Mouse (Mus musculus) mesoderm, embryonic 11.5 days (tissue): ENCODE results near the gene Ano6.

Experiments used
- DNase-seq: peaks from one replicate; pipeline ENCODE4 v3.0.0-alpha.2; 2012; ENCODE audit warnings: low read depth, low spot score

The Ano6 gene

GRCm38 (mm10) chr15:95827465-95827971 is 36.9 kb downstream of the Ano6 start:
- peak; percentile 75 for DNase-seq

GRCm38 (mm10) chr15:95828018-95828646 is 37.5 kb downstream of the Ano6 start:
- peak; percentile 23 for DNase-seq

DNA sequence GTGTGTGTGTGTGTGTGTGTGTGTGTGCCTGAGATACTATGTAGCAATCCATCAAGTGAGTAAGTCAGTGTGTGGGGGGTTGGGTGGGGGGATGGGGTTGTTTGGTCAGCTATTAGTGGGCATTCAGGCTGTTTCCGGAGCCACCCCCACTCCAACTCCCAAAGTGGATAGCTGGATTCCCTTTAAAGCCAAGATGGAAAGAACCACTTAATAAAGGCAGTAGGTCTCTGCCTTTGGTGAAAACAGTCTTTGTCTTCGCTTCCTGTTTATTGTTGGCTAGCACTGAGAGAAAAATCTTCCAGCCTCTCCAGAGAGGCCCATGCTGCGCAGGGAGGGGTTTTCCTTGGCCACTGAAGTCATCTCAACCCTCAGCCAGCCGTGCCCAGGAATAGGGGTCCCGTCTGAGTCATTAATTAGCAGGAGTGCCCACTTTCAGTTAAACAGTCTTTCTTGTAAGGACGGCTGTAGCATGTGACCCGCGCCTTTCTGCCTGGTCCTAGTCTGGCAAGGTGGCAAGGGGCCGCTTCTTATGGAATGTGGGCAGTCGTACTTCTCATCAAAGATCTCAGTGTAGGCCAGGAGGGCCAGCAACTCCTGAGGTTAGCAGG is 38.1 kb downstream of the Ano6 start:
- peak; percentile 47 for DNase-seq

DNA sequence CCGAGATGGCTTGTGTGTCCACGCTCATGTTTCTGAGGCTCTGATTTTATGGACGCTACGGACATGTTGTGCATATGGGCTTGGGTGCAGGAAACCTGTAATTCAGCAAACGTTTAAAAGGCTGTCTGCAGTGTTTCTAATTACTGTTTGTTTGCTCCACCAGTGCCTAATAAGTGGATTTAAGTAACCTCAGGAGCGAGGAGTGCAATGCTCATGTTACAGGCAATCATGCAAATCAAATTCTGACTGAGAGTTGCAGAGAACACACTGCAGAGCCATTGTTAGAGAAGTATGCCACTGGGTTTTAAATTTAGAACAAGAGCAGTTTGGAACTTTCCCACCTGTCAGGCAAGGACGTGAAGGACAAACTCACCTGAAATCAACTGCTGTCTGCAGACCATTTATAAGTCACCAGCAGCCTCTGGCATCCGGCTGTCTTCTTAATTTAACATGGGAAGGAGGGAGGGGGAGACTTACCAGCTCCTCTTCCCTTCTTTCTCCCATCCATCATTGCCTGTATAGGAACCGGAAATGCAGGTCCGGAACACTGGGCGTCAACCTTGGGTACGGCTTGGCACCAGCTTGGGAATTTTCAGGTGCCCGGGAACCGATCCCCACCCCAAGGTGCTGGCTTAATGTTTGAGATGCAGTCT is 39.0 kb downstream of the Ano6 start:
- no peak for DNase-seq

DNA sequence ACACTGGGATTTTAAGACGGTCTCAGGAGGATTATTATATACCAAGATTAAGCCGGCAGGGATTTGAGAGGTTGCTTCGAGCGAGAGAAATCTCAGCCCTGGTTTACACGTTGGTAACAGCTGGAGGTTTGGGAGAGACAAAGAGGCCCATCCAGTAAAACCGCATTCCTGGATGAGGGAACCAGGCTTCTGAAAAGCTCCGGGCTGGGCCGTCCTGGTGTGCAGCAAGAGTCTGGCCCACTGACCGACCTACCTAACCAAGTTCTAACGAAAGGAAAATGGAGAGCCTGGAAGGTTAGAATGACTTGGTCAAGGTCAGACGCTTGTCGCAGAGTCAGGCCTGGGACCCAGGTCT is 39.5 kb downstream of the Ano6 start:
- DNase-seq: peak; percentile 25

DNA sequence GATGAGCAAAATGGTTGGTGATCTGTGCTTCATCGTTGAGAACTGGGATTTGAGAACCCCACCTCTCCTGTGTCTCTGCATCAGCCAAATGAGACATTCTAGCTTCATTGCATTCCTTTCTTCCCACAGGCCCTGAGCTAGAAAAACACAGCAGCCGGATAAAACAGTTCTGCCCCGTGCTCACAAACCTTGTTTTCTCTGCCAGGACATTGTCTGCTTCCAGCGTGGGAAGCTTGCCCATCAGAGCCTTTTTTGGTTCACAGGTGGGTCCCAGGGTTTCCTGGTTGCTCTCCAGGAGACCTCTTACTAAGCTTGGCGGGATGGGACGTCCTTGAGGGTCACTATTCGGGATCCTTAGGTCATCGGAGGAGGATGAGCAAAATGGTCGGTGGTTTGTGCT is 42.6 kb downstream of the Ano6 start:
- DNase-seq: no peak

- no peak for DNase-seq
These were observed 45.4 kb downstream of the Ano6 start for GRCm38 (mm10) chr15:95836077-95836476.

DNA sequence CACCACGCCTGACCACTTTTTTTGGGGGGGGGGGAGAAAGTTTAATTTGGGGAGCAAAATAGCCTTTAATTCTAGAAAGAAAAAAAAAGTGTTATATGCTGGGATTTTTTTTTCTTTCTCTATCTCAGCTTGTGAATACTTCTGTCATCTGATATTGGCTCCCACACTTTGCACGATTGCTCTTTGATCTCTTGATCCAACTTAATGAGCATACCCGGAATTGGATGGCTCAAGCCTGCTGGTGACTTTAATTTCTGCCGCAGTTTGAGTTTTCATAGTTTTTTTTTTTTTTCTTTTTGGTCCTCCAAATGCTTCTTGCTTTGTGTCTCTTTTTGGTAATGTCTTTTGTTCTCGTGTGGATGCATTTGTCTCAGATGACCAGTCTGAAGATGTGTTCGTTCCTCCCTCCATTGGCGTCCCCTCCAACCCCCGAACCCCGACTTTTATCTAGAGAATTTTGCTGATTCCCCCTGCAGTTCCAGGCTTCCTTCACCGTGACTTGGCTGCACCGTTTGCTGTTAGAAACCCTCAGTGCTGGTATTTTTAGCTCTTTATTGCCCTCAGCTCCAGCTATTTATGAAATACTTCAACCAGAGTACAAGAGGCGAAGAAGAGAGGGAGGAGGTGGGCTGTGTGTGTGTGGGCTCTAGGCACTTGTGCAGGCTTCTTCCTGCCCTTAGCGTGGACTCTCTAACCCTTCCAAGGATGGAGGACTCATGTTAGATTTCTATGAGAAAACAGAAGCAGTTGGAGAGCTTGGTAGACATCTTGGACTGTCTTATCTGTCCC is 46.2 kb downstream of the Ano6 start:
- DNase-seq: no peak

- no peak for DNase-seq
These were observed 46.9 kb downstream of the Ano6 start for GRCm38 (mm10) chr15:95837570-95837969.

DNA sequence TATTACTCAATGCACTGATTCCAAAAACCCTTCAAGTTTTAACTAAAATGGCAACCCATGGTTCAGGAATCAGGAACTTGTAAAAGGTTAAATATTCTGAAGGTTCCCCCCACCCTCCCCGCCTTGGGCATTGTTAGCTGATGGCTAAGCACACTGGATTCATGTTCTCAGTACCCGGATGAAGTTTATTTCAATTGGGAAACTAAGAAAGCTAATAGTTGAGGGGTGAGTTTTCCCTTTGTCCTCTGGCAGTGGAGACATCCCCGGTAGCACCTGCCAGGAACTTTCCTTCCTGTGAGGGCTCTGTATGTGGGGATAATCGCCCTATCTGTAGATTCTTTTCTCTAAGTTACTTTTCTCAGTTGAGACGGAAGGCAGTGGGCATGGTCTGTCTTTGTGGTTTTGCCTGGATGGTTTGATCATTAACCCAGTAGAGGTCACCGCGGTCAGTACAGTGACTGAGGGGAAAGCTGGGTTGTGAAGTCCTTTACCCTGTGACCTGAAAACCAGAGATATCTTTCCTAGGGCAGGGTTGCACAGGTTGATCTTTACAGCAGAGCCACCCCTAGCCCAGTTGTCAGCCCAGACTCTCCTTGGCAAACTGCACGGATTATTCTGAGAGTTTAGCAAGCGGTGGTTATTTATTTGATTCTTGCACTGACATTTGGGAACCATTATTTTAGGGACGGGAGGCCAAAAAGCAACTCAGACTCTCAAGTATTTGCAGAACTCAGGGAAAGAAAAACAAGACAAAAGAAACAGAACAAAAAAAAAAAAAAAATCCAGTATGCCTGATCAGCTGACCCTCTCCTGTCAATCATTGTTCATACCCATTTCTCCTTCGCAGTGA is 47.8 kb downstream of the Ano6 start:
- DNase-seq: no peak

- DNase-seq: no peak
These were observed 49.1 kb downstream of the Ano6 start for GRCm38 (mm10) chr15:95839789-95840188.

- DNase-seq: no peak
These were observed 52.7 kb downstream of the Ano6 start for GRCm38 (mm10) chr15:95843183-95843949.

GRCm38 (mm10) chr15:95844412-95844811 is 53.8 kb downstream of the Ano6 start:
- no peak for DNase-seq

GRCm38 (mm10) chr15:95846102-95846501 is 55.5 kb downstream of the Ano6 start:
- no peak for DNase-seq

GRCm38 (mm10) chr15:95848493-95849064 is 57.9 kb downstream of the Ano6 start:
- no peak for DNase-seq

- no peak for DNase-seq
These were observed 59.1 kb downstream of the Ano6 start for GRCm38 (mm10) chr15:95849513-95850411.

GRCm38 (mm10) chr15:95850546-95850945 is 59.9 kb downstream of the Ano6 start:
- no peak for DNase-seq

- no peak for DNase-seq
These were observed 64.6 kb downstream of the Ano6 start for GRCm38 (mm10) chr15:95855051-95855844.
